Mouse (Mus musculus) common myeloid progenitor, adult 5-6 weeks (primary cell): ENCODE results near the gene Myh10. TPM values are rescaled to one million over a fixed set of nuclear protein-coding genes. Genes with fewer than 3 reads are reported as not detected.
A peak's percentile ranks its signal among the peaks of the same experiment; 100 is the strongest.
"Not testable (repeated sequence)": the region's sequence is repeated elsewhere in the genome, so short reads cannot be mapped to it uniquely, and the experiment has no call there.

Experiments used
- ATAC-seq: replicated peaks from 2 replicates; pipeline ENCODE4 v1.8.0; 2016; ENCODE audit warnings: low read depth, mild to moderate bottlenecking, moderate TSS enrichment, inconsistent platforms; ENCODE audit not compliant: poor library complexity, severe bottlenecking
- total RNA-seq: library from RNA; stranded (forward); fragments of 200-1000, 187-1606 nt; gene quantifications from 2 replicates; pipeline ENCODE4 v1.2.3, GENCODE M21; 2017

Myh10 gene
- total RNA-seq, 1 experiment from 2014 or later, result 20.8 TPM

GRCm38 (mm10) chr11:68780466-68781114 is 89.2 kb downstream of the Myh10 start:
- ATAC-seq, result no peak

GRCm38 (mm10) chr11:68782336-68782735 is 91.0 kb downstream of the Myh10 start:
- peak; percentile 60; the same call in 1 of the 2 replicates for ATAC-seq

GRCm38 (mm10) chr11:68785813-68786212 is 94.5 kb downstream of the Myh10 start:
- no peak for ATAC-seq

GRCm38 (mm10) chr11:68787222-68787621 is 95.9 kb downstream of the Myh10 start:
- ATAC-seq, result no peak

- no peak for ATAC-seq
These were observed 99.4 kb downstream of the Myh10 start for GRCm38 (mm10) chr11:68790720-68791119.

GRCm38 (mm10) chr11:68791794-68792193 is 100.4 kb downstream of the Myh10 start:
- no peak for ATAC-seq

- no peak for ATAC-seq
These were observed 106.9 kb downstream of the Myh10 start for GRCm38 (mm10) chr11:68798258-68798657.

- ATAC-seq, result peak; percentile 37; the same call in 1 of the 2 replicates
These were observed 113.8 kb downstream of the Myh10 start for GRCm38 (mm10) chr11:68805148-68805547.

- ATAC-seq, result no peak; the same call in 1 of the 2 replicates
These were observed 116.4 kb downstream of the Myh10 start for GRCm38 (mm10) chr11:68807787-68808186.

- ATAC-seq, result no peak
These were observed 120.7 kb downstream of the Myh10 start for GRCm38 (mm10) chr11:68811881-68812577.

- ATAC-seq, result no peak
These were observed 127.1 kb downstream of the Myh10 start for GRCm38 (mm10) chr11:68818416-68818815.

GRCm38 (mm10) chr11:68819226-68819805 is 128.0 kb downstream of the Myh10 start:
- no peak for ATAC-seq

- no peak for ATAC-seq
These were observed 131.0 kb downstream of the Myh10 start for GRCm38 (mm10) chr11:68822326-68822725.

- ATAC-seq, result no peak
These were observed 135.4 kb downstream of the Myh10 start for GRCm38 (mm10) chr11:68826735-68827134.

GRCm38 (mm10) chr11:68831580-68831979 is 140.2 kb downstream of the Myh10 start:
- ATAC-seq, result not testable (repeated sequence)

- peak; percentile 89 for ATAC-seq
These were observed 141.4 kb downstream of the Myh10 start for GRCm38 (mm10) chr11:68832793-68833192.

- ATAC-seq, result peak; percentile 48
These were observed 142.2 kb downstream of the Myh10 start for GRCm38 (mm10) chr11:68833593-68833992.

- ATAC-seq, result no peak
These were observed 143.7 kb downstream of the Myh10 start for GRCm38 (mm10) chr11:68835034-68835433.

- no peak for ATAC-seq
These were observed 148.2 kb downstream of the Myh10 start for GRCm38 (mm10) chr11:68839606-68840005.

- ATAC-seq, result no peak
These were observed 159.5 kb downstream of the Myh10 start for GRCm38 (mm10) chr11:68850862-68851261.
